Mouse (Mus musculus) T-cell, adult 66 days (primary cell): ENCODE data around the gene Rhox2h. TPM values are rescaled to one million over a fixed set of nuclear protein-coding genes. Genes with fewer than 3 reads are reported as not detected.

Source experiments
- total RNA-seq, 2 experiments: library from RNA; stranded (reverse); gene quantifications; 3 replicates in 1 of 2; 4 replicates in 1 of 2; pipeline ENCODE4 v1.2.4; 2023

Rhox2h gene
- total RNA-seq, result not detected

GRCm38 (mm10) chrX:37673177-37673576, at the start of gene Rhox2h:
Gene Rhox2h (minus strand): TSS chrX:37673277.

DNA sequence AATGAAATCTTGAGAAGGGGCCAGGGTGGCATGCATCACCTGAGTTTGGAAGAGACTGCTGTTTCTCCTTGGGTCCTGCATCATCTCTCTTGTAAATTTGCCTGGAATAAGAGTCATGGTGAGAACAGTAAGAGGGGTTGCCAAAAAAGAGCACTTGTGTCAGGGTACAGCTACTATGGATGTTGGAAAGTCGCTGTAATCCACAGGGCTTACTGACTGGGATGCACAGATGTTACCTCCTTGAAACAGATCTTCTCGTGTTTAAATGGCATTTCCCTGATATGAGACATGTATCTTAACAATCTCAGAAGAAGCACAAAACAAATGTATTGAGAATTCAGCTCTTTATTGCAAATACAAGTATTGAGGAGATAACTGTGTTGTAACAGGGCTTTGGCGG, 4.4 kb downstream of the Rhox2h start, which contains the start of gene Rhox3h:
Gene Rhox3h, minus strand, starts transcription at position 101 of the 400 bp plus-strand sequence.

GRCm38 (mm10) chrX:37651227-37651626, 21.9 kb downstream of the Rhox2h start, which contains the start of gene Rhox4g:
Gene Rhox4g (minus strand): TSS chrX:37651327.

DNA sequence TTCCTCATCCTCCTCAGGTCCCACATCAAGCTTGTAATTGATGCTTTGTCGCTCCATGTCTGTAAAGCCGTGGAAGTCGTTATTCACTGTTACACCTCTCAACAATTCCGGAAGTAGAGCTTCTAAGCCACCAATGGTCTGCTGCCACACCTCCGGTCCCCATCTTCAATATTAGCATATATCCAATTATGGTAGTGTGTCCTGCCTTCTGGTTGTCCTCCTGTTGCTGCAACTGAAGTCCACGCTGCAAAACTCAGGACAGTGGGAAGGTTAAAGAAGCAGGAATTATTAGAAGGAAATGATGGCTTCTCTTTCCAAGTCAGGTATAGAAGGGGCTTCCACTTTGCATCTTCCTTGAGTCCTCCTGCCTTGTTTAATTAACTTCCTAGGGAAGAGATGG, 29.7 kb downstream of the Rhox2h start, which contains the start of gene Rhox2g:
Gene Rhox2g, minus strand, starts transcription at position 101 of the 400 bp plus-strand sequence.

GRCm38 (mm10) chrX:37628512-37628911, 44.6 kb downstream of the Rhox2h start, which contains the start of gene Rhox3g:
Gene Rhox3g (minus strand): TSS chrX:37628612.

Other genes with a start within 250 kb of the Rhox2h start
- gene Rhox4b, start 240.8 kb downstream of the Rhox2h start, total RNA-seq, result not detected
- not detected for gene Rhox2c, start 219.6 kb downstream of the Rhox2h start, total RNA-seq
- gene Rhox3c, start 214.7 kb downstream of the Rhox2h start, total RNA-seq, result not detected
- not detected for gene Rhox4c, start 192.9 kb downstream of the Rhox2h start, total RNA-seq
- not detected for gene Rhox2d, start 179.8 kb downstream of the Rhox2h start, total RNA-seq
- not detected for gene Rhox4d, start 158.9 kb downstream of the Rhox2h start, total RNA-seq
- gene Rhox2e, start 142.8 kb downstream of the Rhox2h start, total RNA-seq, result not detected
- not detected for gene Rhox3e, start 131.3 kb downstream of the Rhox2h start, total RNA-seq
- not detected for gene Rhox4e, start 115.9 kb downstream of the Rhox2h start, total RNA-seq
- not detected for gene Rhox2f, start 101.9 kb downstream of the Rhox2h start, total RNA-seq
- not detected for gene Rhox3f, start 92.3 kb downstream of the Rhox2h start, total RNA-seq
- not detected for gene Rhox4f, start 65.6 kb downstream of the Rhox2h start, total RNA-seq
- not detected for gene Rhox3g, start 44.7 kb downstream of the Rhox2h start, total RNA-seq
- gene Rhox2g, start 29.8 kb downstream of the Rhox2h start, total RNA-seq, result not detected
- not detected for gene Rhox4g, start 21.9 kb downstream of the Rhox2h start, total RNA-seq
- not detected for gene Rhox3h, start 4.5 kb downstream of the Rhox2h start, total RNA-seq
- gene Rhox5, start 131.6 kb upstream of the Rhox2h start, total RNA-seq, result not detected
- not detected for gene Rhox6, start 153.6 kb upstream of the Rhox2h start, total RNA-seq
- gene Rhox7a, start 158.4 kb upstream of the Rhox2h start, total RNA-seq, result not detected
- gene Rhox8, start 205.7 kb upstream of the Rhox2h start, total RNA-seq, result not detected
- not detected for gene Rhox7b, start 224.0 kb upstream of the Rhox2h start, total RNA-seq
- not detected for gene Rhox9, start 228.5 kb upstream of the Rhox2h start, total RNA-seq